ENCODE assay signal across 20 mouse cellular contexts in the genomic region with DNA sequence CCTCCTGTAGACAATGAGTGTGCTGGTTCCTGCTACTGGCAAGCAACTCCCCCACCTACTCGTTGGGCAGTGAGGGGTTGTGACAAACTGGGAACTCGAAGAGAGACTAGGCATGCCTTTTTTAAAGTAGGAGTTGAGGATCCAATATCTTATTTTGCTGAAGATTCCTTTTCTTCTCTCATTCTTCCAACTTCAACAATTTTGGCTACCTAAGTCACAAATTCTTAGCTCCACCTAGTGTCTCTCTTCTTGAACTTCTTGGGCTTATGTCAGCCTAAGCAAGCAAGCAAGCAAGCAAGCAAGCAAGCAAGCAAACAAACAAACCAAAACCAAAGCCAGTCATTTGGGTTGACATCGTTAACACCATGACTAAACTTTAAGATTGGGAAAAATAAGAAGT. TPM values are rescaled to one million over a fixed set of nuclear protein-coding genes. Genes with fewer than 3 reads are reported as not detected.
A peak's percentile ranks its signal among the peaks of the same experiment; 100 is the strongest.
DNase-seq lines count a peak whose midpoint lies in the region; TF ChIP-seq lines count a peak whose summit lies in the region.
"Had no signal": no experiment of that assay in that cellular context is flagged by ENCODE, and none has a peak within 500 bp of the region (broad histone marks: within the 10 kb centered on the region; RNA-seq: fewer than 3 reads in every experiment).

No protein-coding gene starts in this region.

- peak overlapping the region; percentile 7; the same call in 1 of the 2 replicates for H3K27ac ChIP-seq in heart, adult 2 months
- H3K27ac ChIP-seq in left cerebral cortex, adult 2 months, result no peak overlapping the region
- H3K27ac ChIP-seq: embryonic facial prominence, embryonic 13.5 days; forebrain, embryonic 12.5 days; kidney, embryonic 15.5 days; liver, embryonic 14.5 days; midbrain, embryonic 13.5 days; neural tube, embryonic 12.5 days had no signal

- no peaks in the 10 kb centered on the region for H3K4me1 ChIP-seq in heart, adult 2 months (ENCODE audit: control insufficient read depth, insufficient read depth, low read length)
- H3K4me1 ChIP-seq: forebrain, embryonic 12.5 days; kidney, embryonic 15.5 days; midbrain, embryonic 13.5 days; neural tube, embryonic 12.5 days had no signal

- TF ChIP-seq EP300 in heart, adult 2 months (IDR thresholded peaks at IDR 0.05; ENCODE audit: insufficient read depth, low read depth, low read length), result no peak

- H3K4me3 ChIP-seq in heart, adult 2 months, result no peak overlapping the region
- H3K4me3 ChIP-seq in left cerebral cortex, adult 2 months, result no peak overlapping the region
- H3K4me3 ChIP-seq: embryonic facial prominence, embryonic 13.5 days; forebrain, embryonic 12.5 days; kidney, embryonic 15.5 days; midbrain, embryonic 13.5 days; neural tube, embryonic 12.5 days had no signal

- TF ChIP-seq CTCF in heart, adult 2 months (IDR thresholded peaks at IDR 0.05), result peak; percentile 57
- TF ChIP-seq CTCF in left cerebral cortex, adult 2 months (IDR thresholded peaks at IDR 0.05), result peak; percentile 31

- H3K79me2 ChIP-seq in heart, adult 2 months (replicated peaks; ENCODE audit: control insufficient read depth, insufficient read depth, low read length), result no peaks in the 10 kb centered on the region

- H3K36me3 ChIP-seq in heart, adult 2 months (ENCODE audit: control insufficient read depth, insufficient read depth, low read length), result no peaks in the 10 kb centered on the region
- H3K36me3 ChIP-seq: embryonic facial prominence, embryonic 13.5 days; forebrain, embryonic 12.5 days; kidney, embryonic 15.5 days; midbrain, embryonic 13.5 days; neural tube, embryonic 12.5 days had no signal

- no peak for TF ChIP-seq POLR2A in heart, adult 2 months (IDR thresholded peaks at IDR 0.05; ENCODE audit: insufficient read depth, low read depth, low read length)

- intact Hi-C loops in heart, adult 2 months (cut with DNase I), result loop anchor here (5.0 kb wide), 1 partner anchor 116 kb away; no protein-coding TSS in a partner anchor
- intact Hi-C loops in left cerebral cortex, adult 2 months (cut with DNase I), result no loop called here

- WGBS in heart, adult 2 months, result 45% methylated on average over 3 of the region's 3 CpGs

- DNase-seq in heart, adult 2 months, result no peak
- DNase-seq in heart, adult 9 months (ENCODE audit: low spot score in 2 of 2), result no peak
- DNase-seq in left cerebral cortex, adult 2 months (ENCODE audit: extremely low spot score in 1 of 2, low spot score in 2 of 2), result no peak
- no peak for DNase-seq in left cerebral cortex, adult 9 months (ENCODE audit: low spot score in 2 of 2)
- DNase-seq in 416B (ENCODE audit: low read depth), result peak; percentile 35
- peak; percentile 34 for DNase-seq in brain, adult 2 months (ENCODE audit: low read depth, low spot score)
- no peak for DNase-seq in cerebellum, postnatal 10 days
- DNase-seq: adrenal gland, postnatal 36 days; cerebellum, postnatal 14 days; heart, postnatal 10 days; left cerebral cortex, postnatal 4 days; lung, postnatal 4 days; right cerebral cortex, postnatal 25 days had no signal

- no peaks in the 10 kb centered on the region for H3K27me3 ChIP-seq in heart, adult 2 months (ENCODE audit: control insufficient read depth, insufficient read depth, low read length)
- H3K27me3 ChIP-seq: embryonic facial prominence, embryonic 13.5 days; forebrain, embryonic 12.5 days; kidney, embryonic 15.5 days; midbrain, embryonic 13.5 days; neural tube, embryonic 12.5 days had no signal

- H3K9ac ChIP-seq in heart, adult 2 months (ENCODE audit: low read depth, low read length), result no peak overlapping the region
- H3K9ac ChIP-seq: embryonic facial prominence, embryonic 13.5 days; forebrain, embryonic 12.5 days; kidney, embryonic 15.5 days; liver, embryonic 14.5 days; midbrain, embryonic 13.5 days; neural tube, embryonic 12.5 days had no signal

RNA-seq across cellular contexts. Expression of gene Col8a1, which starts 6.4 kb away (rescaled TPM):
- total RNA-seq in heart, adult 2 months (2021), result 1 to 10 TPM; 5.3 to 5.6 TPM
- polyA plus RNA-seq in heart, adult 2 months (2012; rRNA removed), result 5.1 and 7.6 TPM in 2 replicates
- 1 to 10 TPM; 1.9 to 2.4 TPM for total RNA-seq in left cerebral cortex, adult 2 months (2021)
- total RNA-seq: MEL had no signal

Comparison
In these comparisons a context has a peak if more than half of its experiments do, and no peak if none do; other contexts are left out.
1. DNase-seq: peak in 416B (single experiment) and brain, adult 2 months (single experiment); none in heart, adult 2 months (0 of 2), heart, adult 9 months (0 of 2), left cerebral cortex, adult 2 months (0 of 2), left cerebral cortex, adult 9 months (0 of 2) and cerebellum, postnatal 10 days (0 of 2).